Mouse (Mus musculus): ENCODE measurements at regions not wholly inside any gene's neighbourhood (a gene's known extent, or its start where the extent isn't known, plus 50 kb on each side); places are given as distances from the start of the nearest gene placed in this dataset.

DNA sequence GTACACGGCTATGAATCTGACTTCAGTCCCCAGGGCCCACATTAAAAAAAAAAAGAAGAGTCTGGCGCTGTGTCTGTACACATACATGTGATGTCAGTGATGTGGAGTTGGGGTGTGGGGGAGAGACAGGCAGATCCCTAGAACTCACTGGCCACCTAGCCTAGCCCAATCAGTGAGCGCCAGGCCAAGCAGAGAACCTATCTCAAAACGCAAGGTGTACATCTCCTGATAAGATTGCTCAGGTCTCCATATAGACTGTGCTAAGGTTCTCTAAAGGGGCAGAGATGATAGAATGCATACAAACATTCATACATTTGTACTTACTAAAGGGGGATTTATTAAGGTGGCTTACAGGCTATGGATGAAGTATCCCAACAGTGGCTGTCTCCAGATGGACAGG lies 225.5 kb upstream of the Hs6st1 start:
- TF ChIP-seq POLR2A (IDR thresholded peaks at IDR 0.05; ENCODE audit: insufficient read length, low read depth) (no peak), TCF12 (IDR thresholded peaks at IDR 0.05; ENCODE audit: insufficient read depth, poor library complexity, severe bottlenecking) (no peak), MAX (IDR thresholded peaks at IDR 0.05; ENCODE audit: low read depth) (no peak), TCF3 (IDR thresholded peaks at IDR 0.05; ENCODE audit: insufficient read length, low read depth) (no peak), POLR2AphosphoS2 (IDR thresholded peaks at IDR 0.05; ENCODE audit: insufficient read length, low read depth) (no peak), E2F4 (IDR thresholded peaks at IDR 0.05; ENCODE audit: insufficient read depth) (no peak), REST (IDR thresholded peaks at IDR 0.05; ENCODE audit: insufficient read depth, insufficient read length) (no peak), MYOD1 (IDR thresholded peaks at IDR 0.05; ENCODE audit: control insufficient read depth in 1 of 3, insufficient read length in 2 of 3, low read depth in 2 of 3) (no peak), USF1 (IDR thresholded peaks at IDR 0.05; ENCODE audit: low read depth) (no peak), MYOG (IDR thresholded peaks at IDR 0.05; ENCODE audit: control insufficient read depth in 1 of 3, insufficient read depth in 1 of 3, insufficient read length in 2 of 3, low read depth in 2 of 3) (no peak)
